Mouse (Mus musculus): Measurements from ENCODE around the gene Tbc1d5.

Tbc1d5 gene

GRCm38 (mm10) chr17:51179195-51179953 is at the start of gene Tbc1d5:
Gene Tbc1d5, minus strand, starts transcription at chr17:51179352.
- peak; percentile 84 for DNase-seq

GRCm38 (mm10) chr17:51226056-51226455 is 46.9 kb upstream of the Tbc1d5 start:
- DNase-seq: no peak

- DNase-seq: no peak
Observed at GRCm38 (mm10) chr17:51223152-51223551, 44.0 kb upstream of the Tbc1d5 start.

- no peak for DNase-seq
Observed at GRCm38 (mm10) chr17:51221075-51221474, 41.9 kb upstream of the Tbc1d5 start.

- DNase-seq: no peak
Observed at GRCm38 (mm10) chr17:51219897-51220296, 40.7 kb upstream of the Tbc1d5 start.

- DNase-seq: no peak
Observed at GRCm38 (mm10) chr17:51216426-51216825, 37.3 kb upstream of the Tbc1d5 start.

GRCm38 (mm10) chr17:51209565-51209964 is 30.4 kb upstream of the Tbc1d5 start:
- no peak for DNase-seq

- no peak for DNase-seq
Observed at GRCm38 (mm10) chr17:51204643-51205042, 25.5 kb upstream of the Tbc1d5 start.

- DNase-seq: no peak
Observed at GRCm38 (mm10) chr17:51195561-51195960, 16.4 kb upstream of the Tbc1d5 start.

GRCm38 (mm10) chr17:51194787-51195186 is 15.6 kb upstream of the Tbc1d5 start:
- no peak for DNase-seq

GRCm38 (mm10) chr17:51191381-51191780 is 12.2 kb upstream of the Tbc1d5 start:
- no peak for DNase-seq

GRCm38 (mm10) chr17:51182715-51183114 is 3.6 kb upstream of the Tbc1d5 start:
- DNase-seq: no peak

GRCm38 (mm10) chr17:51178491-51179194 is 509 bp downstream of the Tbc1d5 start:
- DNase-seq: peak; percentile 69

GRCm38 (mm10) chr17:51177923-51178322 is 1.2 kb downstream of the Tbc1d5 start:
- no peak for DNase-seq

GRCm38 (mm10) chr17:51172332-51172731 is 6.8 kb downstream of the Tbc1d5 start:
- DNase-seq: no peak

GRCm38 (mm10) chr17:51171504-51171903 is 7.6 kb downstream of the Tbc1d5 start:
- no peak for DNase-seq

- no peak for DNase-seq
Observed at GRCm38 (mm10) chr17:51169911-51170310, 9.2 kb downstream of the Tbc1d5 start.

- no peak for DNase-seq
Observed at GRCm38 (mm10) chr17:51162366-51162765, 16.8 kb downstream of the Tbc1d5 start.

- no peak for DNase-seq
Observed at GRCm38 (mm10) chr17:51159261-51159660, 19.9 kb downstream of the Tbc1d5 start.

- DNase-seq: no peak
Observed at GRCm38 (mm10) chr17:51150999-51151398, 28.2 kb downstream of the Tbc1d5 start.

- no peak for DNase-seq
Observed at GRCm38 (mm10) chr17:51144983-51145382, 34.2 kb downstream of the Tbc1d5 start.

GRCm38 (mm10) chr17:51142095-51142494 is 37.1 kb downstream of the Tbc1d5 start:
- DNase-seq: no peak

GRCm38 (mm10) chr17:51111194-51111593 is 68.0 kb downstream of the Tbc1d5 start:
- DNase-seq: no peak

GRCm38 (mm10) chr17:51104294-51104693 is 74.9 kb downstream of the Tbc1d5 start:
- no peak for DNase-seq
